Mouse (Mus musculus) heart, postnatal 0 days (tissue): ENCODE results near the gene Zkscan2. TPM values are rescaled to one million over a fixed set of nuclear protein-coding genes. Genes with fewer than 3 reads are reported as not detected.

Experiments
- ATAC-seq: fragments of 200-750 bp; cut with Nextera tagmentation; 2 replicates; pipeline ENCODE4 v1.8.0; 2017; ENCODE audit warnings: low read depth, moderate number of reproducible peaks, moderate library complexity; ENCODE audit not compliant: insufficient read depth
- DNase-seq: peaks from one replicate; pipeline ENCODE4 v3.0.0-alpha.2; 2016; ENCODE audit warnings: low spot score
- H3K27ac ChIP-seq: fragments of 300-500 bp; sonication (generic); 2 replicates; pipeline ENCODE4 v1.5.1; 2014; ENCODE audit warnings: low read depth, mild to moderate bottlenecking
- H3K27me3 ChIP-seq: fragments of 300-500 bp; sonication (generic); 2 replicates; pipeline ENCODE4 v1.6.1; 2014; ENCODE audit warnings: low read length, mixed read lengths; ENCODE audit not compliant: control insufficient read depth, insufficient read depth
- H3K36me3 ChIP-seq: fragments of 300-500 bp; sonication (generic); replicated peaks from 2 replicates; pipeline ENCODE4 v1.6.1; 2014; ENCODE audit warnings: low read length, mixed read lengths; ENCODE audit not compliant: control insufficient read depth, insufficient read depth
- H3K4me1 ChIP-seq: fragments of 300-500 bp; sonication (generic); 2 replicates; pipeline ENCODE4 v1.6.1; 2014; ENCODE audit warnings: antibody characterized with exemption; ENCODE audit not compliant: control insufficient read depth, insufficient read depth
- H3K4me2 ChIP-seq: fragments of 300-500 bp; sonication (generic); 2 replicates; pipeline ENCODE4 v1.6.1; 2014; ENCODE audit warnings: low read depth, mild to moderate bottlenecking, low read length, moderate library complexity
- H3K4me3 ChIP-seq: fragments of 300-500 bp; sonication (generic); 2 replicates; pipeline ENCODE4 v1.5.1; 2014; ENCODE audit warnings: low read depth, low read length
- H3K9ac ChIP-seq: fragments of 300-500 bp; sonication (generic); replicated peaks from 2 replicates; pipeline ENCODE4 v1.6.1; 2014; ENCODE audit warnings: low read depth, low read length, mixed read lengths
- H3K9me3 ChIP-seq: fragments of 300-500 bp; sonication (generic); replicated peaks from 2 replicates; pipeline ENCODE4 v1.6.1; 2016; ENCODE audit warnings: low read length; ENCODE audit not compliant: control insufficient read depth
- CTCF ChIP-seq: IDR thresholded peaks from 2 replicates; pipeline ENCODE4 v1.5.1; 2016; ENCODE audit warnings: antibody characterized with exemption, control low read depth, low read depth
- EP300 ChIP-seq: IDR thresholded peaks from 2 replicates; pipeline ENCODE4 v1.6.1; 2016; ENCODE audit warnings: antibody characterized with exemption, low read depth
- WGBS: fragments of 180-500 bp; shearing (Covaris S2); extraction: QIAGEN DNeasy Blood & Tissue Kit; methylation state at CpG from one replicate; pipeline ENCODE4 v1.1.7; 2014; 5-methylcytosine and 5-hydroxymethylcytosine counted together
- polyA plus RNA-seq: library from polyadenylated mRNA; unstranded; fragments of >200 nt; fragmentation: Nextera tagmentation; extraction: Ambion mirVana; gene quantifications from 2 replicates; pipeline ENCODE4 v1.2.1, GENCODE M21; 2015
- total RNA-seq: library from RNA; depleted of rRNA; stranded (reverse); fragments of >200 nt; gene quantifications from 2 replicates; pipeline ENCODE4 v1.2.3, GENCODE M21; 2014; ENCODE audit warnings: low replicate concordance

Gene Zkscan2
- total and polyA plus RNA-seq, 2 experiments from 2014 or later, result 0.15 to 0.48 TPM

GRCm38 (mm10) chr7:123463569-123463968 is 36.7 kb downstream of the Zkscan2 start:
- no peak for TF ChIP-seq EP300
- no peak for TF ChIP-seq CTCF
- Histone ChIP-seq H3K27me3 (no peaks in the 10 kb centered on the region), H3K4me1 (peaks cover 11% of the 10 kb centered on the region; the same call in 1 of the 2 replicates), H3K9ac (no peak overlapping the region), H3K4me2 (no peak overlapping the region), H3K4me3 (no peak overlapping the region), H3K27ac (no peak overlapping the region), H3K36me3 (no peaks in the 10 kb centered on the region), H3K9me3 (no peaks in the 10 kb centered on the region)
- ATAC-seq (no peak), DNase-seq (no peak)
- WGBS, result 77% methylated on average over 4 of the region's 4 CpGs

- peak; percentile 26 for TF ChIP-seq CTCF
- TF ChIP-seq EP300, result no peak
- peak; percentile 61 for DNase-seq
- Histone ChIP-seq H3K9me3 (no peaks in the 10 kb centered on the region), H3K36me3 (no peaks in the 10 kb centered on the region), H3K4me1 (peaks cover 11% of the 10 kb centered on the region; the same call in 1 of the 2 replicates), H3K27me3 (no peaks in the 10 kb centered on the region), H3K27ac (no peak within 1 kb of the TSS), H3K4me3 (no peak within 1 kb of the TSS), H3K9ac (no peak within 1 kb of the TSS), H3K4me2 (0 out of 2 replicates have a peak within 1 kb of the TSS, but pooled peaks have one; percentile 0)
- 20% methylated on average over 9 of the region's 9 CpGs for WGBS
- ATAC-seq, result peak; percentile 80
These were observed 38.2 kb downstream of the Zkscan2 start, which contains the start of gene Aqp8 for GRCm38 (mm10) chr7:123462070-123462501. Gene Aqp8, plus strand, starts transcription at chr7:123462291.

- Histone ChIP-seq H3K4me2 (no peak overlapping the region), H3K36me3 (no peaks in the 10 kb centered on the region), H3K9ac (no peak overlapping the region), H3K9me3 (no peaks in the 10 kb centered on the region), H3K27me3 (no peaks in the 10 kb centered on the region), H3K27ac (no peak overlapping the region), H3K4me1 (peaks cover 11% of the 10 kb centered on the region; the same call in 1 of the 2 replicates), H3K4me3 (no peak overlapping the region)
- no peak for TF ChIP-seq EP300
- no peak for TF ChIP-seq CTCF
- DNase-seq (no peak), ATAC-seq (no peak)
- 92% methylated on average over 4 of the region's 4 CpGs for WGBS
These were observed 38.9 kb downstream of the Zkscan2 start for GRCm38 (mm10) chr7:123461316-123461715.

GRCm38 (mm10) chr7:123459247-123459646 is 41.0 kb downstream of the Zkscan2 start:
- 60% methylated on average over 4 of the region's 4 CpGs for WGBS
- TF ChIP-seq EP300 (no peak), CTCF (no peak)
- Histone ChIP-seq H3K4me2 (no peak overlapping the region), H3K4me3 (no peak overlapping the region), H3K27ac (no peak overlapping the region), H3K9ac (no peak overlapping the region), H3K36me3 (no peaks in the 10 kb centered on the region), H3K4me1 (peaks cover 11% of the 10 kb centered on the region; the same call in 1 of the 2 replicates), H3K9me3 (no peaks in the 10 kb centered on the region), H3K27me3 (no peaks in the 10 kb centered on the region)
- no peak for DNase-seq
- no peak for ATAC-seq

GRCm38 (mm10) chr7:123458309-123458708 is 41.9 kb downstream of the Zkscan2 start:
- no peak overlapping the region for H3K27ac ChIP-seq
- no peaks in the 10 kb centered on the region for H3K27me3 ChIP-seq
- 75% methylated on average over 4 of the region's 4 CpGs for WGBS
- ATAC-seq (no peak), DNase-seq (no peak)
- H3K4me3 ChIP-seq, result no peak overlapping the region
- peaks cover 11% of the 10 kb centered on the region; the same call in 1 of the 2 replicates for H3K4me1 ChIP-seq
- H3K4me2 ChIP-seq, result no peak overlapping the region
- TF ChIP-seq CTCF (no peak), EP300 (no peak)
- no peaks in the 10 kb centered on the region for H3K36me3 ChIP-seq
- H3K9me3 ChIP-seq, result no peaks in the 10 kb centered on the region
- no peak overlapping the region for H3K9ac ChIP-seq

- Histone ChIP-seq H3K9me3 (no peaks in the 10 kb centered on the region), H3K27me3 (no peaks in the 10 kb centered on the region), H3K4me1 (no peaks in the 10 kb centered on the region), H3K36me3 (no peaks in the 10 kb centered on the region), H3K27ac (no peak overlapping the region), H3K9ac (no peak overlapping the region), H3K4me2 (no peak overlapping the region), H3K4me3 (no peak overlapping the region)
- ATAC-seq, result no peak
- 85% methylated on average over 3 of the region's 3 CpGs for WGBS
- DNase-seq, result no peak
- TF ChIP-seq EP300 (no peak), CTCF (no peak)
These were observed 45.2 kb downstream of the Zkscan2 start for GRCm38 (mm10) chr7:123455088-123455487.
